Mouse (Mus musculus): ENCODE results near the gene Rflna. TPM values are rescaled to one million over a fixed set of nuclear protein-coding genes. Genes with fewer than 3 reads are reported as not detected.

Rflna gene
- total and polyA plus RNA-seq, 3 experiments = not detected

GRCm38 (mm10) chr5:125055901-125056300 lies 52.9 kb downstream of the Rflna start:
- DNase-seq (ENCODE audit: low read depth, low spot score) = no peak
- no peaks in the 10 kb centered on the region for H3K79me2 ChIP-seq (ENCODE audit: control insufficient read depth, insufficient read depth, low read length, poor library complexity)
- H3K9ac ChIP-seq (ENCODE audit: control insufficient read depth, low read depth, low read length, poor library complexity, severe bottlenecking) = no peak overlapping the region
- no peak overlapping the region for H3K27ac ChIP-seq (ENCODE audit: control insufficient read depth, low read depth, low read length)
- H3K9me3 ChIP-seq (replicated peaks; ENCODE audit: insufficient read depth, low read length) = no peaks in the 10 kb centered on the region
- H3K36me3 ChIP-seq (ENCODE audit: control insufficient read depth in 1 of 2, insufficient read depth in 2 of 2, low read length in 2 of 2) = no peaks in the 10 kb centered on the region; a peak in 1 of 4 replicates
- H3K4me3 ChIP-seq (ENCODE audit: control insufficient read depth in 1 of 2, insufficient read depth in 1 of 2, low read depth in 2 of 2, low read length in 2 of 2) = no peak overlapping the region
- TF ChIP-seq TCF12 (IDR thresholded peaks at IDR 0.05; ENCODE audit: low read depth, low read length) (no peak), MAX (IDR thresholded peaks at IDR 0.05; ENCODE audit: low read length) (no peak), USF1 (IDR thresholded peaks at IDR 0.05; ENCODE audit: low read depth, low read length) (no peak), ZMIZ1 (IDR thresholded peaks at IDR 0.05; ENCODE audit: low read depth, low read length) (no peak), CTCF (IDR thresholded peaks at IDR 0.05 in 2 of 3, conservative IDR thresholded peaks at IDR 0.05 in 1 of 3; ENCODE audit: control insufficient read depth in 1 of 3, insufficient read depth in 1 of 3, low read depth in 2 of 3, low read length in 3 of 3, poor library complexity in 1 of 3, severe bottlenecking in 1 of 3) (no peak), MXI1 (IDR thresholded peaks at IDR 0.05; ENCODE audit: low read depth, low read length) (no peak), MAZ (IDR thresholded peaks at IDR 0.05; ENCODE audit: low read depth, low read length) (no peak), MEF2A (IDR thresholded peaks at IDR 0.05; ENCODE audit: extremely low read depth, insufficient replicate concordance, low read depth, low read length, poor library complexity, severe bottlenecking) (no peak), ZNF384 (IDR thresholded peaks at IDR 0.05; ENCODE audit: low read depth, low read length) (no peak), POLR2A (IDR thresholded peaks at IDR 0.05; ENCODE audit: control insufficient read depth in 1 of 2, insufficient read depth in 1 of 2, low read depth in 1 of 2, low read length in 2 of 2, poor library complexity in 1 of 2) (no peak), BHLHE40 (IDR thresholded peaks at IDR 0.05; ENCODE audit: borderline replicate concordance, low read depth, low read length) (no peak), SMC3 (IDR thresholded peaks at IDR 0.05; ENCODE audit: low read depth, low read length) (no peak), POLR2AphosphoS5 (IDR thresholded peaks at IDR 0.05; ENCODE audit: borderline replicate concordance, low read depth, low read length) (no peak), NRF1 (IDR thresholded peaks at IDR 0.05; ENCODE audit: insufficient read depth, low read depth, low read length, poor library complexity, severe bottlenecking) (no peak), ETS1 (IDR thresholded peaks at IDR 0.05; ENCODE audit: low read depth, low read length) (no peak), POLR2AphosphoS2 (IDR thresholded peaks at IDR 0.05; ENCODE audit: low read length) (no peak)
- H3K27me3 ChIP-seq (ENCODE audit: control insufficient read depth in 1 of 2, insufficient read depth in 2 of 2, low read length in 2 of 2) = no peaks in the 10 kb centered on the region
- H3K4me1 ChIP-seq (ENCODE audit: control insufficient read depth in 1 of 2, insufficient read depth in 2 of 2, low read length in 2 of 2) = no peaks in the 10 kb centered on the region

GRCm38 (mm10) chr5:125056331-125056695 lies 53.3 kb downstream of the Rflna start:
- no peaks in the 10 kb centered on the region for H3K27me3 ChIP-seq (ENCODE audit: control insufficient read depth in 1 of 2, insufficient read depth in 2 of 2, low read length in 2 of 2)
- H3K36me3 ChIP-seq (ENCODE audit: control insufficient read depth in 1 of 2, insufficient read depth in 2 of 2, low read length in 2 of 2) = no peaks in the 10 kb centered on the region; a peak in 1 of 4 replicates
- no peak overlapping the region for H3K4me3 ChIP-seq (ENCODE audit: control insufficient read depth in 1 of 2, insufficient read depth in 1 of 2, low read depth in 2 of 2, low read length in 2 of 2)
- TF ChIP-seq MAZ (IDR thresholded peaks at IDR 0.05; ENCODE audit: low read depth, low read length) (no peak), MXI1 (IDR thresholded peaks at IDR 0.05; ENCODE audit: low read depth, low read length) (no peak), SIN3A (IDR thresholded peaks at IDR 0.05; ENCODE audit: low read length) (no peak), TCF12 (IDR thresholded peaks at IDR 0.05; ENCODE audit: low read depth, low read length) (no peak)
- no peaks in the 10 kb centered on the region for H3K79me2 ChIP-seq (ENCODE audit: control insufficient read depth, insufficient read depth, low read length, poor library complexity)
- DNase-seq (ENCODE audit: low read depth, low spot score) = no peak
- H3K9me3 ChIP-seq (replicated peaks; ENCODE audit: insufficient read depth, low read length) = no peaks in the 10 kb centered on the region
- H3K27ac ChIP-seq (ENCODE audit: control insufficient read depth, low read depth, low read length) = no peak overlapping the region
- no peak overlapping the region for H3K9ac ChIP-seq (ENCODE audit: control insufficient read depth, low read depth, low read length, poor library complexity, severe bottlenecking)
- H3K4me1 ChIP-seq (ENCODE audit: control insufficient read depth in 1 of 2, insufficient read depth in 2 of 2, low read length in 2 of 2) = no peaks in the 10 kb centered on the region

Measured in MEL (cell line).